Mouse (Mus musculus) MEL (cell line): ENCODE results near the gene Fiz1.

Experiments used
- CTCF ChIP-seq, 3 experiments: IDR thresholded peaks in 2 of 3; conservative IDR thresholded peaks in 1 of 3; 2 replicates each; pipeline ENCODE4 v1.5.1; 2011 to 2012; ENCODE audit warnings: low read length in 3 of 3, low read depth in 2 of 3, mild to moderate bottlenecking in 2 of 3, improper control_type of control experiment in 1 of 3, inconsistent platforms in 1 of 3, mixed read lengths in 1 of 3, moderate library complexity in 1 of 3; ENCODE audit not compliant: control insufficient read depth in 1 of 3, insufficient read depth in 1 of 3, poor library complexity in 1 of 3, severe bottlenecking in 1 of 3
- EP300 ChIP-seq, 2 experiments: IDR thresholded peaks; 2 replicates each; pipeline ENCODE4 v1.6.1; 2011; ENCODE audit warnings: improper control_type of control experiment in 2 of 2, low read length in 2 of 2, low read depth in 1 of 2, mild to moderate bottlenecking in 1 of 2
- GATA1 ChIP-seq: IDR thresholded peaks from 2 replicates; pipeline ENCODE4 v1.6.1; 2011; ENCODE audit warnings: low read depth, low read length, improper control_type of control experiment
- KAT2A ChIP-seq: conservative IDR thresholded peaks from 2 replicates; pipeline ENCODE4 v1.6.1; 2012; ENCODE audit warnings: low read depth, low read length, improper control_type of control experiment, inconsistent platforms
- MAFK ChIP-seq: IDR thresholded peaks from 2 replicates; pipeline ENCODE4 v1.6.1; 2011; ENCODE audit warnings: low read depth, mild to moderate bottlenecking, low read length, improper control_type of control experiment, borderline replicate concordance
- MAX ChIP-seq: IDR thresholded peaks from 2 replicates; pipeline ENCODE4 v1.6.1; 2011; ENCODE audit warnings: low read length, improper control_type of control experiment
- NELFE ChIP-seq: IDR thresholded peaks from 2 replicates; pipeline ENCODE4 v1.6.1; 2011; ENCODE audit warnings: low read depth, low read length, improper control_type of control experiment
- POLR2A ChIP-seq, 2 experiments: IDR thresholded peaks; 2 replicates each; pipeline ENCODE4 v1.6.1; 2011 to 2012; ENCODE audit warnings: low read length in 2 of 2, mild to moderate bottlenecking in 2 of 2, control low read depth in 1 of 2, improper control_type of control experiment in 1 of 2, low read depth in 1 of 2, moderate library complexity in 1 of 2; ENCODE audit not compliant: control insufficient read depth in 1 of 2, insufficient read depth in 1 of 2, poor library complexity in 1 of 2
- POLR2AphosphoS5 ChIP-seq: IDR thresholded peaks from 2 replicates; pipeline ENCODE4 v1.6.1; 2012; ENCODE audit warnings: low read depth, borderline replicate concordance, mild to moderate bottlenecking, inconsistent platforms, low read length, moderate library complexity, mixed read lengths
- SIN3A ChIP-seq: IDR thresholded peaks from 2 replicates; pipeline ENCODE4 v1.6.1; 2012; ENCODE audit warnings: low read length, improper control_type of control experiment, inconsistent platforms
- TCF12 ChIP-seq: IDR thresholded peaks from 2 replicates; pipeline ENCODE4 v1.6.1; 2014; ENCODE audit warnings: low read depth, mild to moderate bottlenecking, inconsistent platforms, low read length, improper control_type of control experiment, moderate library complexity
- USF2 ChIP-seq, 2 experiments: IDR thresholded peaks; 2 replicates each; pipeline ENCODE4 v1.6.1; 2011 to 2012; ENCODE audit warnings: improper control_type of control experiment in 2 of 2, low read length in 2 of 2, borderline replicate concordance in 1 of 2, inconsistent platforms in 1 of 2, low read depth in 1 of 2, mild to moderate bottlenecking in 1 of 2; ENCODE audit not compliant: insufficient read depth in 1 of 2
- ZC3H11A ChIP-seq: IDR thresholded peaks from 2 replicates; pipeline ENCODE4 v1.6.1; 2012; ENCODE audit warnings: low read depth, mild to moderate bottlenecking, inconsistent platforms, low read length, improper control_type of control experiment

DNA sequence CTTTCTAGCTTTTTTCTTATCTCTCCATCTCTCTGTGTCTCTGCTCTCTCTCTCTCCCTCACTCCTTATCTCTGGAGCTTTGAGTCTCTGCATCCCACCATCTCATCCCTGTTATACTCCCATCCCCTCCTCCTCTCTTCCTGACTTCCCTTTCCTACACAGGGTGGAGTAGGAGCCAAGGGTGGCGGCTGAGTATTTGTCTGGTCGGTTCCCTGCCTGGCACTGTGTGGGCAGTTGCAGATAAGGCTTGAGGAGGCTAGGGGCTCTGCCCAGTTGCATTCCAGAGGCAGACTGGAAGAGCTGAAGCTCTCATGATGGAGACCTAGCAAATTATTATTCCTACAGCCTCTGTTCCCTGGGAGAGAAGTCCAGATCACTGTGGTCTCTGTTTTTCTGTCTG lies 26.2 kb downstream of the Fiz1 start:
- no peak for TF ChIP-seq POLR2A (IDR thresholded peaks at IDR 0.05; ENCODE audit: control insufficient read depth in 1 of 2, insufficient read depth in 1 of 2, low read depth in 1 of 2, low read length in 2 of 2, poor library complexity in 1 of 2)
- TF ChIP-seq NELFE, result no peak
- no peak for TF ChIP-seq MAX
- no peak for TF ChIP-seq ZC3H11A
- TF ChIP-seq EP300 (IDR thresholded peaks at IDR 0.05; ENCODE audit: low read depth in 1 of 2, low read length in 2 of 2), result no peak
- no peak for TF ChIP-seq CTCF (IDR thresholded peaks at IDR 0.05 in 2 of 3, conservative IDR thresholded peaks at IDR 0.05 in 1 of 3; ENCODE audit: control insufficient read depth in 1 of 3, insufficient read depth in 1 of 3, low read depth in 2 of 3, low read length in 3 of 3, poor library complexity in 1 of 3, severe bottlenecking in 1 of 3)
- no peak for TF ChIP-seq TCF12
- TF ChIP-seq POLR2AphosphoS5, result no peak
- no peak for TF ChIP-seq SIN3A
- TF ChIP-seq KAT2A, result no peak
- no peak for TF ChIP-seq GATA1
- no peak for TF ChIP-seq USF2 (IDR thresholded peaks at IDR 0.05; ENCODE audit: borderline replicate concordance in 1 of 2, insufficient read depth in 1 of 2, low read depth in 1 of 2, low read length in 2 of 2)
- no peak for TF ChIP-seq MAFK
